Mouse (Mus musculus) CH12.LX (cell line): Measurements from ENCODE around the gene Gm26741. TPM values are rescaled to one million over a fixed set of nuclear protein-coding genes. Genes with fewer than 3 reads are reported as not detected.

Experiments
- DNase-seq: peaks from one replicate; pipeline ENCODE4 v3.0.0-alpha.2; 2013; ENCODE audit errors: extremely low read depth
- H3K27ac ChIP-seq: 2 replicates; pipeline ENCODE4 v1.5.1; 2012; ENCODE audit warnings: low read depth, mild to moderate bottlenecking, control low read depth, moderate library complexity; ENCODE audit not compliant: insufficient read depth
- H3K27me3 ChIP-seq: replicated peaks from 2 replicates; pipeline ENCODE3; 2012; ENCODE audit warnings: inconsistent platforms
- H3K36me3 ChIP-seq, 2 experiments: replicated peaks in 1 of 2; 2 replicates each; pipeline versions ENCODE3 to v1.6.1; 2012; ENCODE audit warnings: inconsistent platforms in 1 of 2, low read length in 1 of 2, mild to moderate bottlenecking in 1 of 2, mixed read lengths in 1 of 2, moderate library complexity in 1 of 2; ENCODE audit not compliant: control insufficient read depth in 1 of 2, insufficient read depth in 1 of 2
- H3K4me1 ChIP-seq, 2 experiments: 2 replicates each; pipeline ENCODE4 v1.6.1; 2012; ENCODE audit warnings: inconsistent platforms in 1 of 2, moderate library complexity in 1 of 2; ENCODE audit not compliant: insufficient read depth in 2 of 2, control insufficient read depth in 1 of 2
- H3K4me2 ChIP-seq: 2 replicates; pipeline ENCODE4 v1.6.1; 2012; ENCODE audit warnings: low read depth, mild to moderate bottlenecking, control low read depth; ENCODE audit not compliant: poor library complexity, insufficient read depth, severe bottlenecking
- H3K4me3 ChIP-seq, 3 experiments: fragments of 150-350 bp in 1 of 3; sonication (generic) in 1 of 3; replicated peaks in 1 of 3; 2 replicates each; pipeline versions ENCODE3 to v1.5.1; 2011 to 2012; ENCODE audit warnings: low read depth in 2 of 3, low read length in 2 of 3, mild to moderate bottlenecking in 2 of 3, moderate library complexity in 2 of 3, control low read depth in 1 of 3, improper control_type of control experiment in 1 of 3, inconsistent platforms in 1 of 3, mixed read lengths in 1 of 3; ENCODE audit not compliant: poor library complexity in 1 of 3
- H3K79me2 ChIP-seq: replicated peaks from 2 replicates; pipeline ENCODE4 v1.6.1; 2012; ENCODE audit warnings: mild to moderate bottlenecking, moderate library complexity; ENCODE audit not compliant: control insufficient read depth, poor library complexity, insufficient read depth, severe bottlenecking; ENCODE audit errors: extremely low read depth
- H3K9ac ChIP-seq: 2 replicates; pipeline ENCODE4 v1.6.1; 2012; ENCODE audit warnings: low read depth, mild to moderate bottlenecking, control low read depth, moderate library complexity; ENCODE audit not compliant: insufficient read depth
- H3K9me3 ChIP-seq: replicated peaks from 2 replicates; pipeline ENCODE3; 2012; ENCODE audit warnings: low read length, inconsistent platforms, mixed read lengths
- CHD1 ChIP-seq: IDR thresholded peaks from 2 replicates; pipeline ENCODE4 v1.6.1; 2012; ENCODE audit warnings: low read depth, low read length, improper control_type of control experiment, inconsistent platforms
- E2F4 ChIP-seq: IDR thresholded peaks from 2 replicates; pipeline ENCODE4 v1.6.1; 2011; ENCODE audit warnings: low read depth, low read length, improper control_type of control experiment; ENCODE audit not compliant: insufficient replicate concordance
- ELF1 ChIP-seq: IDR thresholded peaks from 2 replicates; pipeline ENCODE4 v1.6.1; 2014; ENCODE audit warnings: low read depth, mild to moderate bottlenecking, inconsistent platforms, low read length, improper control_type of control experiment
- EP300 ChIP-seq: IDR thresholded peaks from 2 replicates; pipeline ENCODE4 v1.6.1; 2011; ENCODE audit warnings: low read length, improper control_type of control experiment
- ETS1 ChIP-seq: conservative IDR thresholded peaks from 2 replicates; pipeline ENCODE4 v1.6.1; 2012; ENCODE audit warnings: low read depth, mild to moderate bottlenecking, inconsistent platforms, low read length, improper control_type of control experiment, moderate library complexity
- GABPA ChIP-seq: IDR thresholded peaks from 2 replicates; pipeline ENCODE4 v1.6.1; 2012; ENCODE audit warnings: low read depth, low read length, improper control_type of control experiment, inconsistent platforms; ENCODE audit not compliant: insufficient replicate concordance
- JUND ChIP-seq: conservative IDR thresholded peaks from 2 replicates; pipeline ENCODE4 v1.6.1; 2011; ENCODE audit warnings: low read depth, low read length, improper control_type of control experiment
- MAZ ChIP-seq: IDR thresholded peaks from 2 replicates; pipeline ENCODE4 v1.6.1; 2012; ENCODE audit warnings: low read depth, mild to moderate bottlenecking, inconsistent platforms, low read length, improper control_type of control experiment, moderate library complexity
- MYC ChIP-seq: IDR thresholded peaks from 2 replicates; pipeline ENCODE4 v1.6.1; 2011; ENCODE audit warnings: low read depth, mild to moderate bottlenecking, improper control_type of control experiment, low read length
- NELFE ChIP-seq: IDR thresholded peaks from 2 replicates; pipeline ENCODE4 v1.6.1; 2011; ENCODE audit warnings: low read depth, low read length, improper control_type of control experiment
- NRF1 ChIP-seq: IDR thresholded peaks from 2 replicates; pipeline ENCODE4 v1.6.1; 2014; ENCODE audit warnings: low read depth, mild to moderate bottlenecking, inconsistent platforms, low read length, improper control_type of control experiment, moderate library complexity
- PAX5 ChIP-seq: IDR thresholded peaks from 2 replicates; pipeline ENCODE4 v1.6.1; 2012; ENCODE audit warnings: low read length, inconsistent platforms, mixed read lengths
- RAD21 ChIP-seq: IDR thresholded peaks from 2 replicates; pipeline ENCODE4 v1.6.1; 2011; ENCODE audit warnings: low read depth, mild to moderate bottlenecking, low read length, improper control_type of control experiment, moderate library complexity
- SIN3A ChIP-seq: IDR thresholded peaks from 2 replicates; pipeline ENCODE4 v1.6.1; 2012; ENCODE audit warnings: low read length, improper control_type of control experiment, inconsistent platforms
- SMC3 ChIP-seq: IDR thresholded peaks from 2 replicates; pipeline ENCODE4 v1.6.1; 2011; ENCODE audit warnings: low read depth, low read length, improper control_type of control experiment
- TBP ChIP-seq: conservative IDR thresholded peaks from 2 replicates; pipeline ENCODE4 v1.6.1; 2011; ENCODE audit warnings: low read depth, low read length, improper control_type of control experiment
- TCF12 ChIP-seq: IDR thresholded peaks from 2 replicates; pipeline ENCODE4 v1.6.1; 2014; ENCODE audit warnings: low read depth, mild to moderate bottlenecking, inconsistent platforms, low read length, improper control_type of control experiment
- USF1 ChIP-seq: IDR thresholded peaks from 2 replicates; pipeline ENCODE4 v1.6.1; 2014; ENCODE audit warnings: low read depth, mild to moderate bottlenecking, inconsistent platforms, low read length, improper control_type of control experiment
- USF2 ChIP-seq: conservative IDR thresholded peaks from 2 replicates; pipeline ENCODE4 v1.6.1; 2011; ENCODE audit warnings: low read depth, low read length, improper control_type of control experiment
- ZMIZ1 ChIP-seq: IDR thresholded peaks from 2 replicates; pipeline ENCODE4 v1.6.1; 2012; ENCODE audit warnings: low read depth, mild to moderate bottlenecking, inconsistent platforms, low read length, improper control_type of control experiment
- dilution Hi-C: fragments of 300-500 bp; cut with MboI; formaldehyde crosslinking; loops from 2 replicates; pipeline ENCODE4 v1.14.3; 2020; ENCODE audit warnings: low sequenced_read_pairs; ENCODE audit not compliant: extremely low pct_unique_long_range_greater_than_20kb, extremely low pct_ligation_motif_present
- in situ Hi-C: fragments of 300-500 bp; cut with MboI; formaldehyde crosslinking; loops from 3 replicates; pipeline ENCODE4 v1.14.3; 2019; ENCODE audit warnings: low sequenced_read_pairs, low pct_ligation_motif_present, low pct_unique_long_range_greater_than_20kb, mixed read lengths
- polyA plus RNA-seq: library from polyadenylated mRNA; unstranded; fragments of >175 nt; gene quantifications from 2 replicates; pipeline ENCODE4 v1.2.1, GENCODE M21; 2012; ENCODE audit warnings: low read depth; ENCODE audit not compliant: insufficient read length
- total RNA-seq, 2 experiments: library from RNA; depleted of rRNA; stranded (reverse); fragments of 300-350 nt in 1 of 2; fragments of >200 nt in 1 of 2; gene quantifications; 2 replicates each; pipeline ENCODE4 v1.2.3; 2012 to 2014

The Gm26741 gene
- total and polyA plus RNA-seq, 3 experiments = not detected

DNA sequence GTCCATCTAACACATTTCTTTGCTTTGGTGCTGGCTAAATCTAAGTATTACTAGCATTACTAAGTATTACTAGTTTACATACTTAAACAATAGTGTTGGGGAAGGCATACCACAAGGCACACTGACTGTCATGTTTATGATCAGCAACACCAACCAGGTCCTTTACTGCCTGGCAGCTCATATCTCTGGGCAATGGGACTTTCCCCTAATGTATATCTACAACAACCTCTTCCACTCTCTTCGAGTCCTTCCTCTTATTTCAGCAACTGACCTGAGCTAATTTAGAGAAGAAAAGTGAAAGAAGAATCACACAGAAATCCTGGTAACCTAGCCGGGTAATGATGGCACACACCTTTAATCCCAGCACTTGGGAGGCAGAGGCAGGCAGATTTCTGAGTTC, 17.9 kb downstream of the Gm26741 start:
- no peaks in the 10 kb centered on the region for H3K27me3 ChIP-seq
- dilution Hi-C loops = no loop called here
- in situ Hi-C loops = loop anchor here (25.0 kb wide), 1 partner anchor 264 kb away; no protein-coding TSS in a partner anchor
- no peak for TF ChIP-seq JUND
- TF ChIP-seq ETS1 = no peak
- TF ChIP-seq CHD1 = no peak
- TF ChIP-seq ZMIZ1 = no peak
- TF ChIP-seq NELFE = no peak
- no peak for TF ChIP-seq RAD21
- TF ChIP-seq ELF1 = no peak
- no peak for TF ChIP-seq GABPA
- TF ChIP-seq MYC = no peak
- no peak for TF ChIP-seq NRF1
- H3K4me3 ChIP-seq = no peak overlapping the region
- no peak overlapping the region for H3K27ac ChIP-seq
- H3K9me3 ChIP-seq = no peaks in the 10 kb centered on the region
- H3K36me3 ChIP-seq = peaks cover 0 to 3% of the 10 kb centered on the region in 2 experiments
- peaks cover 30% of the 10 kb centered on the region for H3K79me2 ChIP-seq
- no peak overlapping the region for H3K4me2 ChIP-seq
- DNase-seq = no peak
- H3K9ac ChIP-seq = no peak overlapping the region
- peaks cover 2 to 71% of the 10 kb centered on the region in 2 experiments; a peak in 2 of 4 replicates for H3K4me1 ChIP-seq

DNA sequence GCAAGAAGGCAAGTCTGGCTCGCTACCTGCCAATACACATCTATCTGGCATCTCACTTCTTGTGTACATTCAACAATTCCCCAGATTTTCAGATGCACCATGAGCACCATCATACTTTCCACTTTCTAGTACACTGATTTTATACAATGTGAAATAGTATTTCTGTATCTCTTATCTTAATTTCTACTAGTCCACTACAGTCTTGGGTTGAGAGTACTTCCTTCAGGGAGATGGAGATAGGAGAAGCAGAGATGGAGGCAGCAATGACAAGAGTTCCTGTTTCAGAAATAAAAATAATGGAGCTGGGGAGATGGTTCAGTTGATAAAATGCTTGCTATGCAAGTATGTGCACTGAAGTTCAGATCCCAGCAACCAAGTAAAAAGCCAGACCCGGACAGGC, 19.2 kb downstream of the Gm26741 start:
- Histone ChIP-seq H3K9ac (no peak overlapping the region), H3K36me3 (no peaks in the 10 kb centered on the region), H3K4me3 (no peak overlapping the region), H3K9me3 (no peaks in the 10 kb centered on the region), H3K27me3 (no peaks in the 10 kb centered on the region), H3K79me2 (peaks cover 28% of the 10 kb centered on the region), H3K4me1 (peaks cover 2 to 61% of the 10 kb centered on the region in 2 experiments; a peak in 2 of 4 replicates), H3K4me2 (no peak overlapping the region), H3K27ac (no peak overlapping the region)
- dilution Hi-C loops = no loop called here
- no peak for TF ChIP-seq TCF12
- TF ChIP-seq SMC3 = no peak
- no peak for TF ChIP-seq E2F4
- TF ChIP-seq USF2 = no peak
- TF ChIP-seq ELF1 = no peak
- no peak for TF ChIP-seq SIN3A
- TF ChIP-seq PAX5 = no peak
- no peak for TF ChIP-seq NELFE
- no peak for TF ChIP-seq USF1
- no peak for TF ChIP-seq TBP
- no peak for TF ChIP-seq EP300
- no peak for TF ChIP-seq MAZ
- TF ChIP-seq CHD1 = no peak
- TF ChIP-seq JUND = no peak
- TF ChIP-seq GABPA = no peak
- in situ Hi-C loops = loop anchor here (25.0 kb wide), 1 partner anchor 266 kb away; no protein-coding TSS in a partner anchor
- no peak for DNase-seq
